Mouse (Mus musculus) midbrain, embryonic 16.5 days (tissue): ENCODE results near the gene Olfr222. TPM values are rescaled to one million over a fixed set of nuclear protein-coding genes. Genes with fewer than 3 reads are reported as not detected.

Source experiments
- ATAC-seq: fragments of 200-750 bp; cut with Nextera tagmentation; 2 replicates; pipeline ENCODE4 v1.8.0; 2017; ENCODE audit warnings: moderate TSS enrichment
- H3K27ac ChIP-seq: fragments of 300-500 bp; sonication (generic); 2 replicates; pipeline ENCODE4 v1.5.1; 2014; ENCODE audit warnings: mild to moderate bottlenecking, low read length, mixed read lengths
- H3K27me3 ChIP-seq: fragments of 300-500 bp; sonication (generic); 2 replicates; pipeline ENCODE4 v1.6.1; 2014; ENCODE audit warnings: low read depth, low read length, mixed read lengths; ENCODE audit not compliant: control insufficient read depth, insufficient read depth
- H3K36me3 ChIP-seq: fragments of 300-500 bp; sonication (generic); 2 replicates; pipeline ENCODE4 v1.6.1; 2014; ENCODE audit warnings: mild to moderate bottlenecking, low read length, moderate library complexity, mixed read lengths; ENCODE audit not compliant: control insufficient read depth, insufficient read depth
- H3K4me1 ChIP-seq: fragments of 300-500 bp; sonication (generic); 2 replicates; pipeline ENCODE4 v1.6.1; 2014; ENCODE audit warnings: mild to moderate bottlenecking, low read length, mixed read lengths; ENCODE audit not compliant: control insufficient read depth, insufficient read depth
- H3K4me2 ChIP-seq: fragments of 300-500 bp; sonication (generic); 2 replicates; pipeline ENCODE4 v1.6.1; 2014; ENCODE audit warnings: mild to moderate bottlenecking, low read length, mixed read lengths
- H3K4me3 ChIP-seq: fragments of 300-500 bp; sonication (generic); 2 replicates; pipeline ENCODE4 v1.5.1; 2014; ENCODE audit warnings: low read depth, mild to moderate bottlenecking, low read length, moderate library complexity, mixed read lengths
- H3K9ac ChIP-seq: fragments of 300-500 bp; sonication (generic); 2 replicates; pipeline ENCODE4 v1.6.1; 2014; ENCODE audit warnings: low read depth, low read length, mixed read lengths
- H3K9me3 ChIP-seq: fragments of 300-500 bp; sonication (generic); replicated peaks from 2 replicates; pipeline ENCODE4 v1.6.1; 2014; ENCODE audit warnings: mild to moderate bottlenecking, low read length, mixed read lengths; ENCODE audit not compliant: control insufficient read depth, poor library complexity, severe bottlenecking
- WGBS: fragments of 180-500 bp; shearing (Covaris S2); extraction: QIAGEN DNeasy Blood & Tissue Kit; methylation state at CpG from one replicate; pipeline ENCODE4 v1.1.7; 2014; 5-methylcytosine and 5-hydroxymethylcytosine counted together
- polyA plus RNA-seq: library from polyadenylated mRNA; unstranded; fragments of >200 nt; fragmentation: Nextera tagmentation; extraction: Ambion mirVana; gene quantifications from 2 replicates; pipeline ENCODE4 v1.2.1, GENCODE M21; 2015

The Olfr222 gene
- polyA plus RNA-seq, 1 experiment from 2014 or later: not detected

DNA sequence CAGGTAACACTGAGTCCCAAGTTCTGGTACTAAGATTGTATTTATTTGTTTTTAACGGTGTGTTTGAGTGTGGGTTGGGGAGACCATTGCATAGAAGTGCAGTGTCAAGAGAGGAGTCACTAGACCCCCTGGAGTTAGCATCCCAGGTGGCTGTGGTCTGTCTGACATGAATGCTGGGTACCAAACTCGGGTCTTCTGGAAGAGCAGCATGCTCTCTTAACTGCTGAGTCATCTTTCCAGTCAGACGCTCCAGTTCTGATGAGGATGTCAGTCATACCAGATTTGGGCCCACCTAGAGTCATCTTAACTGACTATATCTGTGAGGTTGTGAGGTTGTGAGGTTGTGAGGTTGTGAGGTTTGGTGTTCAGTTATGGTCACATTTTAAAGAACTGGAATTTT lies 15.1 kb downstream of the Olfr222 start:
- no peaks in the 10 kb centered on the region for H3K27me3 ChIP-seq
- WGBS: 75% methylated on average over 3 of the region's 3 CpGs
- H3K27ac ChIP-seq: no peak overlapping the region
- no peak overlapping the region for H3K4me3 ChIP-seq
- H3K9me3 ChIP-seq: no peaks in the 10 kb centered on the region
- H3K4me1 ChIP-seq: no peaks in the 10 kb centered on the region
- H3K4me2 ChIP-seq: no peak overlapping the region
- H3K9ac ChIP-seq: no peak overlapping the region
- no peak for ATAC-seq
- H3K36me3 ChIP-seq: no peaks in the 10 kb centered on the region

DNA sequence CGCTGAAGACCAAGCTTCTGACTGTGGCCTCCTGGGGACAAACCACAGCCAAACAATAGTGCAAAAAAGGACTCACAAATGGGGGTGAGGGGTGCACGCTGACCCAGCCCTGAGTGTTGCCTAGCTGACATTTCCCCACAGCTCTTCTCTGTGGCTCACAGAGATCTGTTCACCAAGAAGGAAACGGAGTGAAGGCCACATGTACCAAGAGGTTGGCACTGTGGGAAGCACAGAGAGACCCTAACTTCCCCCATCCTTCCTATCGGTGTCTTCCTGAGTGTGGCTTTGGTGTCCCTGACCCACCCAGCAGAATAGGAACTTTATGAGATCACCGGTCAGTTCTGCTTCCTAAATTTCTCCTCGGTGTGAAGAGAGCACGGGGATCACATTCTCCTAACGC lies 21.5 kb downstream of the Olfr222 start:
- Histone ChIP-seq H3K36me3 (no peaks in the 10 kb centered on the region), H3K4me2 (no peak overlapping the region), H3K9ac (no peak overlapping the region), H3K27me3 (no peaks in the 10 kb centered on the region), H3K9me3 (no peaks in the 10 kb centered on the region), H3K4me3 (no peak overlapping the region), H3K4me1 (no peaks in the 10 kb centered on the region), H3K27ac (no peak overlapping the region)
- no peak for ATAC-seq
- 74% methylated on average over 8 of the region's 8 CpGs for WGBS

GRCm38 (mm10) chr11:59554127-59554526 lies 21.9 kb downstream of the Olfr222 start:
- no peak overlapping the region for H3K4me3 ChIP-seq
- no peaks in the 10 kb centered on the region for H3K9me3 ChIP-seq
- H3K4me1 ChIP-seq: no peaks in the 10 kb centered on the region
- WGBS: 91% methylated on average over 11 of the region's 11 CpGs
- no peak overlapping the region for H3K27ac ChIP-seq
- H3K4me2 ChIP-seq: no peak overlapping the region
- H3K36me3 ChIP-seq: no peaks in the 10 kb centered on the region
- ATAC-seq: no peak
- no peaks in the 10 kb centered on the region for H3K27me3 ChIP-seq
- H3K9ac ChIP-seq: no peak overlapping the region

- no peak for ATAC-seq
- no peak overlapping the region for H3K4me3 ChIP-seq
- no peaks in the 10 kb centered on the region for H3K9me3 ChIP-seq
- no peaks in the 10 kb centered on the region for H3K4me1 ChIP-seq
- 90% methylated on average over 9 of the region's 9 CpGs for WGBS
- H3K27ac ChIP-seq: no peak overlapping the region
- H3K27me3 ChIP-seq: no peaks in the 10 kb centered on the region
- no peaks in the 10 kb centered on the region for H3K36me3 ChIP-seq
- H3K9ac ChIP-seq: no peak overlapping the region
- no peak overlapping the region for H3K4me2 ChIP-seq
These were observed 32.0 kb downstream of the Olfr222 start for GRCm38 (mm10) chr11:59544005-59544404.

GRCm38 (mm10) chr11:59543376-59543775 lies 32.7 kb downstream of the Olfr222 start:
- no peaks in the 10 kb centered on the region for H3K36me3 ChIP-seq
- 90% methylated on average over 3 of the region's 3 CpGs for WGBS
- no peak for ATAC-seq
- H3K4me1 ChIP-seq: no peaks in the 10 kb centered on the region
- H3K9ac ChIP-seq: no peak overlapping the region
- H3K4me2 ChIP-seq: no peak overlapping the region
- H3K27ac ChIP-seq: no peak overlapping the region
- H3K9me3 ChIP-seq: no peaks in the 10 kb centered on the region
- H3K4me3 ChIP-seq: no peak overlapping the region
- H3K27me3 ChIP-seq: no peaks in the 10 kb centered on the region

DNA sequence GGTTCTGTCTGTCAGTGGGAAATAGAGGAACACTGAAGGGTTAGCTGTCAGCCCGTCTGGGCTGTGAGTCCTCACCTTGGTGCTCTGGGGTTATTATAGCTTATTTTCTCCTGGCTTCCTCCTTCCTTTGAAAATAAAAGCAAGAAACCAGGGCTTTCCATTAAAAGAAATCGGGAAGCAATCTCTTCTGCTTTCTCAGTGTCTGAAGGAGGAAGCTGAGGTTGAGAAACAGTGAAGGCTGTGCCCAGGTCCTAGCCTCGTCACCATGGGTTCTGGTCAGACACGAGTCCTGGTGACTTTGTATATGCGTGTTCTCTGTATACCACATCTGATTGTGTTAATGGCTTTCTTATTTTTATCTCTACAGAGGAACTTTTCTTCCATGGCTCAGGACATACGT lies 33.6 kb downstream of the Olfr222 start:
- WGBS: 82% methylated on average over 6 of the region's 6 CpGs
- H3K4me2 ChIP-seq: no peak overlapping the region

DNA sequence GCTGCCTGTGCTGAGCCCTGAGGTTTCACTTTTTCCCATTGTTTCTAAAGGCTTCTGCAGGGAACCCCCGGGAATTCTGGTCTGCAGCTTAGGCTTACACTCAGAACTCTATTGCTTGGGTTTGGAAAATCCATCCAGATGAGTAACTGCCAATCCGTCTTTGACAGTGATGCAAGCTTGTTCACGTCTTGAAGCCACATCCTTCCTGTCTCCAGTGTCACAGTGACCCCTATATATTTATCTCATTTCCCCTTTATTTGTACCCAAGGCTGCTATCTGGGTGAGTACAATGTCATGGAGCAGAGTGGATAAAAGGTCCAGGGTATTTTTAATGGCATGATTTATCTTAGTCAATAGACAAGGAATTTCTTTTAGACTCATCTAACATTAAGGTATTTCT lies 34.7 kb downstream of the Olfr222 start, which contains the start of gene Nlrp3:
TSS of gene Nlrp3 (plus strand) at position 245 of the 400 bp plus-strand sequence.
- H3K27me3 ChIP-seq: no peaks in the 10 kb centered on the region
- no peak within 1 kb of the TSS for H3K4me2 ChIP-seq
- ATAC-seq: no peak
- H3K36me3 ChIP-seq: no peaks in the 10 kb centered on the region
- 49% methylated on average over 3 of the region's 3 CpGs for WGBS
- no peaks in the 10 kb centered on the region for H3K9me3 ChIP-seq
- no peak within 1 kb of the TSS for H3K27ac ChIP-seq
- no peak within 1 kb of the TSS for H3K9ac ChIP-seq
- H3K4me1 ChIP-seq: no peaks in the 10 kb centered on the region
- no peak within 1 kb of the TSS for H3K4me3 ChIP-seq

More for the DNA sequence above, 33.6 kb downstream of the Olfr222 start:
- Histone ChIP-seq H3K27me3 (no peaks in the 10 kb centered on the region), H3K27ac (no peak overlapping the region), H3K9ac (no peak overlapping the region), H3K9me3 (no peaks in the 10 kb centered on the region), H3K4me3 (no peak overlapping the region), H3K36me3 (no peaks in the 10 kb centered on the region), H3K4me1 (no peaks in the 10 kb centered on the region)
- ATAC-seq: no peak

DNA sequence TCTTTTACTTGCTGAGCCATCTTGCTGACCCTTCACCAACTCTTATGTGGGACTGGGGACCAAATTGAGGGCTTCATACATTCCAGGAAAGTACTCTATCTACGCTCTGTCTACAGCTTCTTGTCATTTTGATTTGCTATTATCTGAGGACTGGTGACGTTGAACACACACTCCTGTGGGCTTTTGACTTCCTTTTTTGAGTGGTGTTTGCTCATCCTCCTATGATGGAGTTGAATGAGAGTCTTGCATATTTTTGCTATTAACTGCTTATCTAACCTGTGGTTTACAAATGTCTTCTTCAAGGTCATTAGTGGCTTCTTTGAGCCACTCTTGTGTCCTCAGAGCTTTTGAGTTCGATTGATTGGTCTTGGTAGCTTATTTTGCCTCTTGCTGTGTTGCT lies 35.9 kb downstream of the Olfr222 start:
- no peaks in the 10 kb centered on the region for H3K27me3 ChIP-seq
- no peak overlapping the region for H3K27ac ChIP-seq
- no peaks in the 10 kb centered on the region for H3K4me1 ChIP-seq
- H3K4me3 ChIP-seq: no peak overlapping the region
- H3K36me3 ChIP-seq: no peaks in the 10 kb centered on the region
- no peak overlapping the region for H3K4me2 ChIP-seq
- 79% methylated on average over 3 of the region's 3 CpGs for WGBS
- no peak for ATAC-seq
- H3K9me3 ChIP-seq: no peaks in the 10 kb centered on the region
- H3K9ac ChIP-seq: no peak overlapping the region

DNA sequence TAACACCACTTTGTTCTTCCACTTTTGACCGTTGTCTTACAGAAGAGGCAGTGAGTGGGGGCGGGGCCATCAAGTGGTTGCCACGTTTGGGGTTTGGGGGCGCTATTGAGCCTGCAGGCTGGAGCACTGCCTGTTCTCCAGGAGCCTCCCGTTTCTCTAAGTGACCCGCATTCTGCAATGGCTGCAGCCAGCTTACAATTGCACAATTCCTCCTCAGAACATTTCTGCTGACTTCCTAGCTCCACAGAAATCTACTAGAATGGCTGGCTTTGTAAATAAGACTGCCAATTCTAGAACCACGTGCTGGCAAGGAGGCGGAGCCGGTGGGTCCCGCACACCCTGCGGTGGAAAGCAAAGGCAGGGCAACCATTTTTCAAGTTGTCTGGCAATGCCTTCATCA lies 37.6 kb downstream of the Olfr222 start:
- no peaks in the 10 kb centered on the region for H3K36me3 ChIP-seq

More for the DNA sequence above, 37.6 kb downstream of the Olfr222 start:
- Histone ChIP-seq H3K4me1 (no peaks in the 10 kb centered on the region), H3K4me3 (no peak overlapping the region), H3K9ac (no peak overlapping the region), H3K27ac (no peak overlapping the region), H3K4me2 (no peak overlapping the region), H3K9me3 (no peaks in the 10 kb centered on the region), H3K27me3 (no peaks in the 10 kb centered on the region)
- 43% methylated on average over 11 of the region's 11 CpGs for WGBS
- ATAC-seq: no peak
